Mouse (Mus musculus) intestine, embryonic 14.5 days (tissue): ENCODE results near the gene Fndc9. TPM values are rescaled to one million over a fixed set of nuclear protein-coding genes. Genes with fewer than 3 reads are reported as not detected.

Experiments used
- ATAC-seq: fragments of 200-750 bp; cut with Nextera tagmentation; replicated peaks from 2 replicates; pipeline ENCODE4 v1.8.0; 2017; ENCODE audit warnings: low read depth, moderate number of reproducible peaks, moderate TSS enrichment, moderate library complexity; ENCODE audit not compliant: low FRiP score, low TSS enrichment
- DNase-seq: peaks from one replicate; pipeline ENCODE4 v3.0.0-alpha.2; 2018; ENCODE audit warnings: low spot score
- H3K27ac ChIP-seq: fragments of 300-500 bp; sonication (generic); 2 replicates; pipeline ENCODE4 v1.5.1; 2014; ENCODE audit warnings: low read depth, mild to moderate bottlenecking, control low read depth
- H3K27me3 ChIP-seq: fragments of 300-500 bp; sonication (generic); replicated peaks from 2 replicates; pipeline ENCODE4 v1.6.1; 2014; ENCODE audit warnings: low read length, control low read depth; ENCODE audit not compliant: control insufficient read depth, insufficient read depth
- H3K36me3 ChIP-seq: fragments of 300-500 bp; sonication (generic); 2 replicates; pipeline ENCODE4 v1.6.1; 2014; ENCODE audit warnings: low read length, control low read depth; ENCODE audit not compliant: control insufficient read depth, insufficient read depth
- H3K4me1 ChIP-seq: fragments of 300-500 bp; sonication (generic); replicated peaks from 2 replicates; pipeline ENCODE4 v1.6.1; 2014; ENCODE audit warnings: low read length, control low read depth, mixed read lengths; ENCODE audit not compliant: control insufficient read depth, insufficient read depth
- H3K4me2 ChIP-seq: fragments of 300-500 bp; sonication (generic); 2 replicates; pipeline ENCODE4 v1.6.1; 2014; ENCODE audit warnings: low read length
- H3K4me3 ChIP-seq: fragments of 300-500 bp; sonication (generic); 2 replicates; pipeline ENCODE4 v1.5.1; 2014; ENCODE audit warnings: low read depth, low read length, control low read depth, mixed read lengths
- H3K9ac ChIP-seq: fragments of 300-500 bp; sonication (generic); 2 replicates; pipeline ENCODE4 v1.6.1; 2014; ENCODE audit warnings: mild to moderate bottlenecking, low read length
- H3K9me3 ChIP-seq: fragments of 300-500 bp; sonication (generic); 2 replicates; pipeline ENCODE4 v1.6.1; 2016; ENCODE audit warnings: low read length, control low read depth; ENCODE audit not compliant: control insufficient read depth
- WGBS: fragments of 180-500 bp; shearing (Covaris S2); extraction: QIAGEN DNeasy Blood & Tissue Kit; methylation state at CpG from one replicate; pipeline ENCODE4 v1.1.7; 2014; 5-methylcytosine and 5-hydroxymethylcytosine counted together
- polyA plus RNA-seq: library from polyadenylated mRNA; unstranded; fragments of >200 nt; fragmentation: Nextera tagmentation; extraction: Ambion mirVana; gene quantifications from 2 replicates; pipeline ENCODE4 v1.2.1, GENCODE M21; 2014

Gene Fndc9
- polyA plus RNA-seq, 1 experiment from 2014 or later = 0.09 TPM

- Histone ChIP-seq H3K4me3 (no peak overlapping the region), H3K9ac (no peak overlapping the region), H3K27me3 (no peaks in the 10 kb centered on the region), H3K4me1 (no peaks in the 10 kb centered on the region), H3K36me3 (peaks cover 5% of the 10 kb centered on the region; the same call in 1 of the 2 replicates), H3K4me2 (no peak overlapping the region), H3K9me3 (no peaks in the 10 kb centered on the region), H3K27ac (no peak overlapping the region)
- DNase-seq (no peak), ATAC-seq (no peak)
- WGBS = 90% methylated on average over 4 of the region's 4 CpGs
Observed at GRCm38 (mm10) chr11:46289022-46289421, 53.7 kb downstream of the Fndc9 start.

Other genes with a start within 250 kb of the Fndc9 start
- 4.1 and 4.6 TPM in 2 replicates for gene Gm12166, start 183.2 kb upstream of the Fndc9 start, polyA plus RNA-seq
- 21.3 and 24.6 TPM in 2 replicates for gene Adam19, start 179.5 kb upstream of the Fndc9 start, polyA plus RNA-seq
- 3.5 and 4.5 TPM in 2 replicates for gene Nipal4, start 69.0 kb upstream of the Fndc9 start, polyA plus RNA-seq
- 13.4 and 15.0 TPM in 2 replicates for gene Cyfip2, start 77.3 kb downstream of the Fndc9 start, polyA plus RNA-seq
- 0.30 and 0.39 TPM in 2 replicates for gene Itk, start 154.0 kb downstream of the Fndc9 start, polyA plus RNA-seq
- not detected in 2 replicates for gene Fam71b, start 161.0 kb downstream of the Fndc9 start, polyA plus RNA-seq
- 64.7 and 66.6 TPM in 2 replicates for gene Med7, start 201.4 kb downstream of the Fndc9 start, polyA plus RNA-seq
- gene Havcr2, start 219.4 kb downstream of the Fndc9 start, polyA plus RNA-seq = 0.07 and 0.23 TPM in 2 replicates